Mouse (Mus musculus): Measurements from ENCODE around the gene Hist1h4c. TPM values are rescaled to one million over a fixed set of nuclear protein-coding genes. Genes with fewer than 3 reads are reported as not detected.
"Not testable (repeated sequence)": the region's sequence is repeated elsewhere in the genome, so short reads cannot be mapped to it uniquely, and the experiment has no call there.

Hist1h4c gene
- polyA plus RNA-seq (2015; fragmentation: Nextera tagmentation; extraction: Ambion mirVana), result 5.4 and 8.6 TPM in 2 replicates

DNA sequence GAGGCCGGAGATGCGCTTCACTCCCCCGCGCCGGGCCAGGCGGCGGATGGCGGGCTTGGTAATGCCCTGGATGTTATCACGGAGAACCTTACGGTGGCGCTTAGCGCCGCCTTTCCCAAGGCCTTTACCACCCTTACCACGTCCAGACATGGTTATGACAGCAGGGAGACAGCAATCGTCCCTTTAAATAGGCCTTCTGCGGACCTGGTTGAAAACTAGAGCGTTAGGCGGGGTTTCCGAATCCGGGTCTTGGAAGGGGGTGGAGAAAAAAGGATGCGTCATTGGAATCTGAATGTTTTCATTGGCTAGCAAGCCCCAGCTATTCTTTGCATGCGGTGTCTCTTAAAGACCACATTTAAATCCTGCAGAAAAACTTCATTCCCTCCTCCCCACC lies at the start of gene Hist1h4c:
Gene Hist1h4c, minus strand, starts transcription at position 155 of the 394 bp plus-strand sequence.
- DNase-seq (peak; percentile 97), ATAC-seq (ENCODE audit: low read depth) (peak; percentile 92)
- H3K9me3 ChIP-seq (replicated peaks), result no peaks in the 10 kb centered on the region
- peaks cover 60% of the 10 kb centered on the region for H3K4me1 ChIP-seq (replicated peaks)
- 0% methylated on average over 22 of the region's 22 CpGs for WGBS (ENCODE audit: insufficient replicate concordance)
- H3K36me3 ChIP-seq, result 0 out of 2 replicates have a peak, but pooled peaks cover 3% of the 10 kb centered on the region
- H3K4me2 ChIP-seq, result peak within 1 kb of the TSS; percentile 67
- H3K27me3 ChIP-seq, result no peaks in the 10 kb centered on the region
- H3K4me3 ChIP-seq (replicated peaks), result peak within 1 kb of the TSS; percentile 59
- peak within 1 kb of the TSS; percentile 81 for H3K9ac ChIP-seq
- H3K27ac ChIP-seq, result peak within 1 kb of the TSS; percentile 100

DNA sequence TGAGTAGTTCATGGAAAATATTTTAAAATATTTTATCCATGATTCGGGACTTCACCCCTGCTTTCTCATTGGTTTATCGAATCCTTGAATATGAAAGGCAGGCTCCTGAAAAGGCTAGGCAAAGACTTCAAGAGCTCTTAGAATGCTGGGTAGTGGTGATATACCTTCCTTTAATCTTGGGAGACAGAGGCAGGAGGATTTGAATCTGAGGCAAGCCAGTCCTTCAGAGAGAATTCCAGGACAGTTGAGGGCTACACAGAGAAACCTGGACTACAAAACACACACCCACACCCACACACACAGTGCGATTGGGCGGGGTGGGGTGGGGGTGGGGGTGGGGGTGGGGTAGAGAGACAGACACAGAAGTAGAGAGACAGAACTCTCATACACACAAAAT lies 49.6 kb upstream of the Hist1h4c start:
- no peak for DNase-seq
- no peaks in the 10 kb centered on the region for H3K36me3 ChIP-seq
- peak overlapping the region; percentile 99 for H3K27ac ChIP-seq
- peaks cover 50% of the 10 kb centered on the region for H3K4me1 ChIP-seq (replicated peaks)
- WGBS (ENCODE audit: insufficient replicate concordance), result 8% methylated on average over 4 of the region's 4 CpGs
- H3K9ac ChIP-seq, result peak overlapping the region; percentile 77
- no peaks in the 10 kb centered on the region for H3K27me3 ChIP-seq
- H3K9me3 ChIP-seq (replicated peaks), result no peaks in the 10 kb centered on the region
- no peak for ATAC-seq (ENCODE audit: low read depth)
- peak overlapping the region; percentile 59 for H3K4me3 ChIP-seq (replicated peaks)
- peak overlapping the region; percentile 67 for H3K4me2 ChIP-seq

DNA sequence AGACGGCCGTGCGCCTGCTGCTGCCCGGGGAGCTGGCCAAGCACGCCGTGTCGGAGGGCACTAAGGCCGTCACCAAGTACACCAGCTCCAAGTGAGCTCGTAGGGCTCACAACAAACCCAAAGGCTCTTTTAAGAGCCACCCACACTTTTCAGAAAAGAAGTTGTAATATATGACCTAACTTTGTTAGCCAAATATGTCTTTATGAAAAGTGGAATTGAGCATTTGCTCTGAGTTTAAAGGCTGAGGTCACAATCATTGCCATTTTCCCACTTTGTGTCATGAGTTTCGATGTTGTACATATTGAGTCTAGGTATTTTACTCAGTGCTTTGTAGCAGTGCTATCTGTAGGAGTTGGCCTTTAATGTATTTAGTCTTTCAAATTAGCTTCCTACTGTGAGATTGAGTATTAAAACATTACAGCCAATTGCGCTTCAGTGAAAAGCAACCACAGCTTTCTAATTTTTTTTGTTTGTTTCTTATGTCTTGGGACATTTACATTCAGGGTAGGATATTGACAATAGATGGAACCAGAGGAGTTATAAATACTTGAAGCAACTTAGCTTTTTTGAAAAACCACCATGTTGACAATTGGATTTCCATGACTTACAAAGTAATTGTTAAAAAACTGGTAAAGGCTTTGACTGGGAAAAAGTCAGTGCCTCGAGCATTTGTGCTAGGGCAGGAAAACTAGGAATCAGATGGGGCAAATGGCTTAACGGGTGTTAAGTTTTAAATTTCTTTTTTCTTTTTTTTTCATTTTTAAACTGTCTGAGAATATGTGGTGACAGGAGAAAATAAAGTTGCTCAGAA lies 49.0 kb upstream of the Hist1h4c start:
- Histone ChIP-seq H3K9ac (peak overlapping the region; percentile 77), H3K4me1 (replicated peaks) (peaks cover 50% of the 10 kb centered on the region)

DNA sequence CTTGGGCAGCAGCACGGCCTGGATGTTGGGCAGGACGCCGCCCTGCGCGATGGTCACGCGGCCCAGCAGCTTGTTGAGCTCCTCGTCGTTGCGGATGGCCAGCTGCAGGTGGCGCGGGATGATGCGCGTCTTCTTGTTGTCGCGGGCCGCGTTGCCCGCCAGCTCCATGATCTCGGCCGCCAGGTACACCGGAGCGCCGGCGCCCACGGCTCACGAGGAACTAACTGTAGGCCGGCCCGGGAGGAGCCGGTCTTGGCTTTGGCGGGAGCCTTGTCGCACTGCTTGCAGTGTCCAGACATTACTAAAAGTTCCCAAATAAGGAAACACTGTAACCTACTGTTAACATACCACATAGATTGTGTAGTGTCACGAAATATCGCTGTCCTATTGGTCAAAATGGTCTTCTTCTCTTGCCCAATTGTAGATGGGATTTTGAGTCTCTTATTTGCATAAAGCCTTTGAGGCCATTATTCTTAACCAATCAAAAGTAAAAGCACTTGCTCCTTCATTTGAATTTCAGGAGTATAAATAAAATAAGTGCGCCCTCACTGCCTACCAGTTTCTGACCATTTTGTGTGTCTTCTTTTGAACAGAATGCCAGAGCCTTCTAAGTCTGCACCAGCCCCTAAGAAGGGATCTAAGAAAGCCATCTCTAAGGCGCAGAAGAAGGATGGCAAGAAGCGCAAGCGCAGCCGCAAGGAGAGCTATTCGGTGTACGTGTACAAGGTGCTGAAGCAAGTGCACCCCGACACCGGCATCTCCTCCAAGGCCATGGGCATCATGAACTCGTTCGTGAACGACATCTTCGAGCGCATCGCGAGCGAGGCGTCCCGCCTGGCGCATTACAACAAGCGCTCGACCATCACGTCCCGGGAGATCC lies 48.2 kb upstream of the Hist1h4c start, which contains the start of gene Hist1h2bb:
Gene Hist1h2bb, plus strand, starts transcription at position 534 of the 880 bp plus-strand sequence.
- peak within 1 kb of the TSS; percentile 77 for H3K9ac ChIP-seq

More for the DNA sequence above, 49.0 kb upstream of the Hist1h4c start:
- Histone ChIP-seq H3K4me3 (replicated peaks) (peak overlapping the region; percentile 59), H3K36me3 (no peaks in the 10 kb centered on the region), H3K27ac (peak overlapping the region; percentile 99), H3K9me3 (replicated peaks) (no peaks in the 10 kb centered on the region), H3K27me3 (no peaks in the 10 kb centered on the region), H3K4me2 (peak overlapping the region; percentile 67)
- 4% methylated on average over 13 of the region's 13 CpGs for WGBS (ENCODE audit: insufficient replicate concordance)
- DNase-seq (peak; percentile 66), ATAC-seq (ENCODE audit: low read depth) (peak; percentile 21)

DNA sequence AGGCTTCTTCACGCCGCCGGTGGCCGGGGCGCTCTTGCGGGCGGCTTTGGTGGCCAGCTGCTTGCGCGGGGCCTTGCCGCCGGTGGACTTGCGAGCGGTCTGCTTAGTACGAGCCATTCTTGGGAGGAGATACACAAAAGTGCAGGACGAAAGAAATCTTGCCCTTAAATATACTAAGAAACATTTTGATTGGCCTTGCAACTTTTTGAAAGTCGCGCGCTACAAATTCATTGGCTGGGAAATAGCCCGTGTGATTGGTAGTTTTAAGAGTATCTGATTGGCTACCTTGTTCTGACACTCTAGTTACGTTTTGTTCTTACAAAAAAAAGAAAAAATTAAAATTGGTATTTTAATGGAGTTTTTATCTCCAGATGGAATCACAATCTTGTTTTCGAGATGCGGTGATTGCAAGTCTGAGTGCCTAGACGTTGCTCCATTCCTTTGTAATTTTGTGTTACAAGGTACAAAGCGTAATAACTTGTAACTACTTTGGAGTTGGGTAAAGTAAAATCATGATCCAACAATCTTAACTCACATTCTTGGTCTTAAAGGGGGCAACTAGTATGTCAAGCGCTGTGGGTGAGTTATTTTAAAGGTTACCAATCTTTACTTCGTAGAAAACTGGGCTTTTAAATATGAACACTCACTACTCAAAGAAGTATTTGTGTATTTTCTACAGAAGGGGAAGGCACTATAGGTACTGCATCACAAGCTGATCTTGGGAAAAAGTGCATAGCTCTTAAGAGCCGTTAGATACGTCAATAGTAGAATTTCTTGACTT lies 47.3 kb upstream of the Hist1h4c start, which contains the start of gene Hist1h3c:
Gene Hist1h3c, minus strand, starts transcription at position 222 of the 781 bp plus-strand sequence.
- under 1% methylated on average over 28 of the region's 28 CpGs for WGBS (ENCODE audit: insufficient replicate concordance)
- H3K36me3 ChIP-seq, result no peaks in the 10 kb centered on the region
- ATAC-seq (ENCODE audit: low read depth), result peak; percentile 55
- H3K27ac ChIP-seq, result peak within 1 kb of the TSS; percentile 99
- DNase-seq, result peak; percentile 83
- peak within 1 kb of the TSS; percentile 59 for H3K4me3 ChIP-seq (replicated peaks)
- H3K27me3 ChIP-seq, result no peaks in the 10 kb centered on the region
- H3K4me1 ChIP-seq (replicated peaks), result peaks cover 63% of the 10 kb centered on the region
- peak within 1 kb of the TSS; percentile 67 for H3K4me2 ChIP-seq
- H3K9me3 ChIP-seq (replicated peaks), result no peaks in the 10 kb centered on the region
- H3K9ac ChIP-seq, result peak within 1 kb of the TSS; percentile 82

More for the DNA sequence above, 48.2 kb upstream of the Hist1h4c start, which contains the start of gene Hist1h2bb:
- H3K36me3 ChIP-seq; H3K27me3 ChIP-seq; H3K9me3 ChIP-seq (replicated peaks): not testable (repeated sequence)
- ATAC-seq (ENCODE audit: low read depth), result peak; percentile 77
- peak within 1 kb of the TSS; percentile 67 for H3K4me2 ChIP-seq
- under 1% methylated on average over 45 of the region's 58 CpGs for WGBS (ENCODE audit: insufficient replicate concordance)
- peak within 1 kb of the TSS; percentile 99 for H3K27ac ChIP-seq
- peak; percentile 89 for DNase-seq
- H3K4me1 ChIP-seq (replicated peaks), result peaks cover 58% of the 10 kb centered on the region
- peak within 1 kb of the TSS; percentile 59 for H3K4me3 ChIP-seq (replicated peaks)

DNA sequence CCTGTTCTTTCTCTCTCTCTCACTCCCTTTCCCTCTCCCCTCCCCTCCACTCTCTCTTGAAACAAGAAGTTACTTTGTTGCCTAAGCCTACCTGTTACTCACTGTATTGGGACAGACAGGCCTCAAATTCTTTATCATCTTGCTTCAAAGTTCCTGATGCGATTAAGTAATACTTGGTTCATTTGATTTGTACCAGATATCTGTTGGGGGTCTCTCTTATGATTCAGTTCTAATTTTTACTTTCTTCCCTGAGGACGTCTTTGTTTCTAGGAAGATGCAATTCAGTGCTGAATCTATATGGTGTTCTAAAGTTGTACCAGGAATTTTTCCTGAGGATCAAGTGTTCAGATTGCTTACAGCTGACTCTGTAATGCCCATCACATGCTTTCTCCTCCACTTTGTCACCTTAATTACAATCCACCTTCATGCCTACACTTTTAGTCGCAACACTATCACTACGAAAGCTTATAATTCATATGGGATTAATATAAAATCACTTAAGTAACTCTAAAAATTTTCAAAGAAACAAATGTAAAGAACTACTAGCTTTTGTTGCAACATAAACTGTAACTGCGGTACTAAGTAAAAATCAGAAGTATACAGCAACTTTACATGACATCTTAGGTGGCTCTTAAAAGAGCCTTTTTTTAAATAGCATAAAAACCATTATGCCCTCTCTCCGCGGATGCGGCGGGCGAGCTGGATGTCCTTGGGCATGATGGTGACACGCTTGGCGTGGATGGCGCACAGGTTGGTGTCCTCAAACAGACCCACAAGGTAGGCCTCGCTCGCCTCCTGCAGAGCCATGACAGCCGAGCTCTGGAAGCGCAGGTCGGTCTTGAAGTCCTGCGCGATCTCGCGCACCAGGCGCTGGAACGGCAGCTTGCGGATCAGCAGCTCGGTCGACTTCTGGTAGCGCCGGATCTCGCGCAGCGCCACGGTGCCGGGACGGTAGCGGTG lies 46.4 kb upstream of the Hist1h4c start:
- peaks cover 58% of the 10 kb centered on the region for H3K4me1 ChIP-seq (replicated peaks)
- no peaks in the 10 kb centered on the region for H3K27me3 ChIP-seq
- H3K27ac ChIP-seq, result peak overlapping the region; percentile 99
- H3K36me3 ChIP-seq, result no peaks in the 10 kb centered on the region
- H3K9ac ChIP-seq, result peak overlapping the region; percentile 82
- 1% methylated on average over 18 of the region's 36 CpGs for WGBS (ENCODE audit: insufficient replicate concordance)
- peak; percentile 71 for DNase-seq
- H3K4me3 ChIP-seq (replicated peaks), result peak overlapping the region; percentile 57
- H3K9me3 ChIP-seq (replicated peaks), result no peaks in the 10 kb centered on the region
- peak overlapping the region; percentile 67 for H3K4me2 ChIP-seq
- ATAC-seq (ENCODE audit: low read depth), result no peak

DNA sequence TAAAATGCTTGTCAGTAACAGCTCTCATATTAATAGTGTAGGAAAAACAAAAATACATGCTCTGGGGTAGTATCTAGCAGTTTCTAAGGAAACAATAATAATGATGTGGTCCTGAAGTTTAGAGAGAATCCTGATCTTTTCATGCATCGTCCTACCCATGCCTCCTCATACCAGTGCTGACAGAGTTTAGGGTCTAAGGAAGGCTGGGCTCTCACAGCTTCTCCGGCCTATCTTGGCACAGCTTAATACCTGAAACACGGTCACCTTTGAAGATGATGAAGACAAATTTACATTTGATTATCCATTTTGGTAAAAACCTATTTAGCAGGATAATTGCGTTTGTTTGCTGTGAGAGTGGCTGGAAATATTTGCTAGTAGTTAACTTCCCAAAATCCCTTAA lies 45.7 kb upstream of the Hist1h4c start:
- Histone ChIP-seq H3K9me3 (replicated peaks) (no peaks in the 10 kb centered on the region), H3K36me3 (no peaks in the 10 kb centered on the region), H3K27me3 (no peaks in the 10 kb centered on the region), H3K27ac (peak overlapping the region; percentile 99), H3K9ac (peak overlapping the region; percentile 82), H3K4me2 (peak overlapping the region; percentile 67), H3K4me1 (replicated peaks) (peaks cover 53% of the 10 kb centered on the region), H3K4me3 (replicated peaks) (peak overlapping the region; percentile 57)
- WGBS (ENCODE audit: insufficient replicate concordance), result 52% methylated on average over 4 of the region's 4 CpGs
- ATAC-seq (ENCODE audit: low read depth), result no peak
- no peak for DNase-seq

DNA sequence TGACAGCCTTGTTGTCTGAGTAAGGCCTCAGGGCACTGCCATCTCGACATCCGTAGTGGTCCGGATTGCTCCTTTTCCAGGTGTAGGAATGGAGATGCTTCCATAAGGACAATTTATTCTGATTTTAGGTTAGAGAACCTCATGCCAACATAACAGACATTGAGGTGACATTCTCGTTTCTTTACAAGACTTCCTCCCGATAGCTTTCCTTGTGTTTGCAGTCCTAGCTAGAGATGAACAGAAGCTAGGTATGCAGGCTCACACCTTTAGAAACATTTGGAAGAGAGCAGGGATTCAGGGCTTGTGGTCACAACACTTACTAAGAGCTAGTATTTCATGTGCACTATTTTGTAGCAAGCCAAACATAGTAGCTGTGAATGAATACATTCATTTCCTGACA lies 45.0 kb upstream of the Hist1h4c start:
- WGBS (ENCODE audit: insufficient replicate concordance), result 82% methylated on average over 5 of the region's 5 CpGs
- peaks cover 48% of the 10 kb centered on the region for H3K4me1 ChIP-seq (replicated peaks)
- H3K36me3 ChIP-seq, result no peaks in the 10 kb centered on the region
- H3K9ac ChIP-seq, result peak overlapping the region; percentile 67
- H3K27ac ChIP-seq, result peak overlapping the region; percentile 89
- ATAC-seq (ENCODE audit: low read depth) (no peak), DNase-seq (no peak)
- peak overlapping the region; percentile 54 for H3K4me2 ChIP-seq
- no peaks in the 10 kb centered on the region for H3K9me3 ChIP-seq (replicated peaks)
- no peaks in the 10 kb centered on the region for H3K27me3 ChIP-seq
- H3K4me3 ChIP-seq (replicated peaks), result peak overlapping the region; percentile 32

DNA sequence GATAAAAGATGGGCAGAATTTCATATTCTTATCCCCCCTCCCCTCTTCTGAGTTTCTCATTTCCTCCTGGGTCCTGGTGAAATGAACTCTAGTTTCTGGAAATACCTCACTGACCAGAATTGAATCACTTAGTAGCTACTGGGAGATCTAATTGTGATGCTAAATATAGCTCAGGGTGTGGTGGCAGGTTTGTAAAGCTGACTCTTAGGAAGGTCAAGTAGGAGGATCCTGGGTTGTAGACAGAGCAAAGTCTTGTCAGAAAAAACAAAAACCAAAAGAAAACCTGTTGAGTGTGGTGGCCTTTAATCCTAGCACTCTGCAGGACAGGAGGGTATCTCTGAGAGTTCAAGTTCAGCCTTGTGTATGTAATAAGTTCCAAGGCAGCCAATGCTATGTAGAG lies 43.8 kb upstream of the Hist1h4c start:
- Histone ChIP-seq H3K9me3 (replicated peaks) (no peaks in the 10 kb centered on the region), H3K4me2 (peak overlapping the region; percentile 53), H3K36me3 (no peaks in the 10 kb centered on the region), H3K4me3 (replicated peaks) (peak overlapping the region; percentile 34), H3K9ac (peak overlapping the region; percentile 73), H3K27ac (peak overlapping the region; percentile 89), H3K4me1 (replicated peaks) (peaks cover 44% of the 10 kb centered on the region), H3K27me3 (no peaks in the 10 kb centered on the region)
- DNase-seq (no peak), ATAC-seq (ENCODE audit: low read depth) (no peak)

DNA sequence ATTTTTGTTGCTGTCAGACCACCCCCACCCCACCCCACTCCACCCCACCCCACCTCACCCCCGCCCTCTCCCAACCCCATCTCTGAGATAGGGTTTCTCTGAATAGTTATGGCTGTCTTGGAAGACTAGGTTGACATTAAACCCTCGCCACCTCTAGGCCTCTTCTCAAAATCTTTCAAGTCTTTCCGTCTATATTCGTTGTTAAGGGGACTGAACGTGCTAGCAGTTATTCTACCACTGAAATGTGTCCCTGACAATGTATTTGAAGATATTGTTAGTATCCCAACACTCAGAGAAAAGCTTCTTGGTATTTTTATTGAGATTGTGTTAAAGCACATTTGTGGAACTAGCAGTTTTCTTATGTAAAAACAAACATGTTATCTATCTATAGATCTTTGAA lies 42.7 kb upstream of the Hist1h4c start:
- peaks cover 43% of the 10 kb centered on the region for H3K4me1 ChIP-seq (replicated peaks)
- 13% methylated on average over 5 of the region's 5 CpGs for WGBS (ENCODE audit: insufficient replicate concordance)
- H3K9me3 ChIP-seq (replicated peaks), result no peaks in the 10 kb centered on the region
- ATAC-seq (ENCODE audit: low read depth), result no peak
- no peak for DNase-seq
- peak overlapping the region; percentile 82 for H3K4me2 ChIP-seq
- H3K27ac ChIP-seq, result peak overlapping the region; percentile 100
- H3K27me3 ChIP-seq, result no peaks in the 10 kb centered on the region
- H3K9ac ChIP-seq, result peak overlapping the region; percentile 92
- no peaks in the 10 kb centered on the region for H3K36me3 ChIP-seq
- peak overlapping the region; percentile 65 for H3K4me3 ChIP-seq (replicated peaks)

Measured in liver, embryonic 13.5 days (tissue).